Mouse (Mus musculus) urinary bladder, adult 2 months (tissue): ENCODE measurements around the gene Chchd4. TPM values are rescaled to one million over a fixed set of nuclear protein-coding genes. Genes with fewer than 3 reads are reported as not detected.
A peak's percentile ranks its signal among the peaks of the same experiment; 100 is the strongest.

ENCODE experiments used
- DNase-seq: peaks from one replicate; pipeline ENCODE4 v3.0.0; 2022; ENCODE audit warnings: low spot score
- polyA plus RNA-seq: library from polyadenylated mRNA; depleted of rRNA; stranded (reverse); fragments of >200 nt; gene quantifications from 2 replicates; pipeline ENCODE4 v1.2.3, GENCODE M21; 2012; rRNA removed

Gene Chchd4
- 6.7 and 7.6 TPM in 2 replicates for polyA plus RNA-seq

DNA sequence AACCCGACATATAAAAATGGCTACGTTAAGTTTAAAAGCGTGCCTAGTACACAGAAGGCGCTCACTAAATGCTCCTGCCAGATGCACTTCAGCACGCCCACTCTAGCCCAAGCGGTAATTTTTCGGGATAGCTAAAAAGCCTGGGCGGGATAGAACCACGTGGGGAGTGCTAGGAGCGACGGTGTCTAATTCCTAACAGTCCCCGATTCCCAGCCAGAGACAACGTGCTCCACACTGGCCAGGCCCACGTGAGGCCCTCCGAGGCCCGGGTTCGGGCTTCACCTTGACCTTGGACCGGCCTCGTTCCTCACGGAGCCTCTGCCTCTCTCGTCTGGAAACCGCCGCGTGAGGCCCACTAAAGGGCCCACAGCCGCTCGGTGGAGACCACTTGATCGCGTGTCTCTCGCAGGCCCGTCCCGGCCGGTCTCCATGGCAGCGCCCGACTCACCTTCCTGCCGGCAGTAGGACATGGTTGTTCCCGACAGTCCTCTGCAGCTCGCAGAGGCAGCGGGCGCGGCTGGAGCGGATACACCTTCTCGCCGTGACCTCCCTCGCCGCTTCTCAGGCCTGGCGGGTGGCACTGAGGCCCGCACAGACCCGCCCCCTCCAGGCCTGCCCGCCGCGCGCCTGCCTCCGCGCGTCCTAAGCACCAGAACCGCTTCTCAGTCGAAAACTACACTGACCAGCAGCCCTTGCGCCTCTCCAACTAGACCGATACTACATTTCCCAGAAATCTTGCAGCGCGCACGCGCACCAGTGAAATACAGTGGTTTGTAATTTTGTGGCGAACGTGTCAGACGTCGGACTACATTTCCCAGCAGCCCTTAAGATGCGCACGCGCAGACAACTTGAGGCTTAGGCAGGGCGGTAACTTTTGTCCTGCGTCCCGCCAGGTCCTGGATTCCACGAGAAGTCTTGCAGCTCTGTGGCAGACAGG lies at the start of gene Chchd4, which contains the start of gene Tmem43:
Gene Chchd4, minus strand, starts transcription at position 679 of the 937 bp plus-strand sequence.
Gene Tmem43, plus strand, starts transcription at position 836 of the 937 bp plus-strand sequence.
- peak; percentile 82 for DNase-seq

DNA sequence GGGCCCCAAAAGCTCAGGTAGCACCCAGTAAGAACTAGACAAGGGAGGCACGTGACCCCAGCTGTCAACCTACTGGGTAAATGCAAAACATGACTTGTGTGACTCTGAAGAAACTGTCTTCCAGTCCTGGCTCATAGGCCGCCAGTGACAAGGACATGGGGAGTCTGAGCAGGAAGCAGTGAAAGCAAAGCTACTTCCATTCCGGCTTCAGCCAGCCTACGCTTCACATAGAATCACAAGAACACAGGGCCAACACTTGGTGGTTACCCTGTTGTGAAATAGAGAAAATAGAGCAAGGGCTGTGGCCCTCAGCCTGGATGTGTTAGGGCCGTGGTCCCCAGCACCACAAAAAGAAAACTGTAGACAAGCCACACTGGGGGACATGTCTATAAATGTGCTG lies 49.5 kb upstream of the Chchd4 start:
- DNase-seq = no peak

DNA sequence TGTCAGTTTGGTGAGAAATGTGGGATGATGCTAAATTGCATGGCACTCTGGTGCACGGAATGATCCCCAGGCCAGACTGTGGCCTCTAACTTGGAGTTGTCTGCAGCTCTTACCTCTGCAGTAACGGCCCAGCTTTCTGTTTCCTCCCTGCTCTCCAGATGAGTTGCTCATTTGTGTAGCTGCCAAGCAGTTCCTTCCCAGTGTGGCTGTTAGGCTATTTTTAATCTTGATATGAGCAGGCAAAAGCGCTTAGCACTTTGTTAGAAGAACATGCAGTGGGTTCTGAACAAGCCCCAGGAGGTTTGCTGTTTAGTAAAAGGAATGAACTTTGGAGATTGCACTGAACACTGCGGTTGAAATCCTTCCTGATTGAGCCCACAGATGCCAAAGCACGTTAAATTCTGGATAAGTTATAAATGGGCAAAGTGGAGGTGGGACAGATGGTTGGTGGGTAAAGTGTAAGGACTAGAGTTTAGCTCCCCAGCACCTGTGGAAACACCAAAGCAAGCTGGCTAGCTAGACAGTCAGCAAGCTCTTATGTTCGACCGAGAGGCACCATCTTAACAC lies 45.2 kb upstream of the Chchd4 start:
- DNase-seq = no peak

DNA sequence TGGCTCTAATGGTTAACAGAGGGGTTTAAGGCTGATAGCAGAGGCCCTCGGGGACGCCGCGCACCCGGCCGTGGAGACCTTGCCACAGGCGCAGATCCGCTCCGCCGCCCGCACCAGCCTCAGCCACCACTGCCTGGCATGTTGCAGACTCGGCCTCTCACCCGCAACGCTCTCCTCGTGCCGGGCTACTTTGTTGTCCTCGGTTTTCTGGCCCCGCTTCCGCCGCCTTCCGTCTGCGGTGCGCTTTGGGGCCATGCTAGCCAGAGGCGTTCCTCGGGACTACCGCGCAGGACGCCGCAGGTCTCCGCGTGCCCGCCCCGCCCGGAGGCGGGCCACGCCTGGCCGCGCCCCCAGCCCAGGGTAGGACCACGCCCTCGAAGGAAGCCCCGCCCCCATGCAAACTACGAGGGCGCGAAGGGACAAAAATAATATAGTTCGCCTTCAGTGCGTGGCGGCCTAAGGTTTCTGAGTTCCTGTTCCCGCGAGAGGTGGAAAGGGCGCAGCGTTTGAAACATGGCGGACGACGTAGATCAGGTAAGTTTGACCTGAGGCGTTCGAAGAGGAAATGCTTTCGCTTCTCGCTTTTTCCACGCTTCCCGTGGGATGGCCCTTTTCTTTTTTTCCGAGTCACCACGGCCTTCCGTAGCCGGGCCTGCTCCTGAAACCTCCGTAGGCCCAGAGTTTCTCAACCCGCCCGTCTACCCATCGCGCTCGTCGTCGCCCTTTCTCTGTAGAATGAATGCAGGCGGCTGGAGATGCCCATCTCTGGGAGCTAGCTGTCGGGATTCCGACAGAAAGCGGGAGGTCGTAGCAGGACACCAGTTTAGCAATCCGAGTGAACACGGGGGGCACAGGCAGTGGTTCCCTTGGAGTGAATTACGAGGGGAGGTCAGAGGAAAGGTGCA lies 42.5 kb upstream of the Chchd4 start, which contains the start of the genes Xpc and Lsm3:
Gene Xpc, minus strand, starts transcription at position 344 of the 905 bp plus-strand sequence.
Gene Lsm3, plus strand, starts transcription at position 384 of the 905 bp plus-strand sequence.
- DNase-seq = peak; percentile 98

DNA sequence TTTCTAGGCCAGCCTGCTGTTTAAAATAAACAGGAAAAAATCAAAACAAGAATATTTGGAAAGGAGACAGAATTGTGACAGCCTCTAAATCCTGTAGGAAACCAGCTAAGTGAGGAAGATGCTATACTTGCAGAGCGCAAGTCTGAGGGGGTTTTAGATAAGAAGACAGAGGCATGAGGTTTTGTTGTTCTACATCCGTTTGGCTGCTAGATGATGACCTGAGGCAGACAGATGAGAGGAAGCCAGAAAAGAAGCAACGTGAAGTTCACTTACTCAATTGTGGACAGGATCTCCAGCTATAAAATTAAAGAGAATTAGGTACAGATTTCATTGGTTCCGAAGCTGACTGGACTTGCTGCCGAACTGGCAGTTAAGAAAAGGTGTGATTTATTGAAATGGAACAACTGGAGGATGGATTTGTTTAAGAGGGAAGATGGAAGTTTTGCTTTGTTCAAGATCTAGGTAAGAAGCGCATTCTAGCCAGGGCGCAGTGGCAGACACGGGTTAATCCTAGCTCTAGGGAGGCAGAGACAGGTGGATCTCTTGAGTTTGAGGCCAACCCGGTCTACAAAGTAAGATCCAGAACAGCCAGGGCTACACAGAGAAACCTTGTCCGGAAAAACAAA lies 41.5 kb upstream of the Chchd4 start:
- no peak for DNase-seq

DNA sequence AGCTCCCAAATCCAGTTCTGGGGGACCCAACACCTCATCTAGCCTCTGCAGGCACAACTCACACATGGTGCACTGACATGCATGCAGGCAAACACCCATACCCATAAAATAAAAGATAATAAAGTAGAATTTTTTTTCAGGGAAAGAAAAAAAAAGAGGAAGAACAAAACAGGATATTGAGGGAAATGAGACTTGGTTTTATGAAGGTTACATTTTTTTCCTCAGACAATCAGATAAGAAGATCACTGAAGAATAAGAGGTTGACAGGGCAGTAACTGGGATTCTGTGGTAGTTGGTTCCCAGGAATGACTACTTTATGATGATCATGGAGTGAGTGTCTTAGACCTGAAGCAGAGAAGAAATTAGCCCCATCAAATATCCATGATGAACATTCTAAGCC lies 40.8 kb upstream of the Chchd4 start:
- DNase-seq = no peak

DNA sequence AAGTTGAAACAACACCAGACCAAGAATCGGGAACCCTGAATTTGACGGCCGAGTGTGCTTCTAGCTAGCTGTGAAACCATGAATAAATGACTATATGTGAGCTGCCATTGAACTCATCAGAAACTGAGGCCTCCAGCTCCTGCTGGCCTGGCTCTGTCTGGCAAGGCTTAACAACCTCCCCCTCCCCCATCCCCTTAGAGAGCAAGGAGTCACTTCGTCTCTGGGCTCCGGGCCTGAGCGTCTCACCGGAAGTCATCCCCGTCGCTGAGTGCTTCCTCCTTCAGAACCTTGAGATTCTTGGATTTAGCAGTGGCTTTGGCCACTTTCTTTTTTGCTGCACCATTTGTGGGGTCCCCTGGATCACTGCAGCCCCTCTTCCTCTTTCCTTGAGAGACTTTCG lies 36.9 kb upstream of the Chchd4 start:
- DNase-seq = no peak

DNA sequence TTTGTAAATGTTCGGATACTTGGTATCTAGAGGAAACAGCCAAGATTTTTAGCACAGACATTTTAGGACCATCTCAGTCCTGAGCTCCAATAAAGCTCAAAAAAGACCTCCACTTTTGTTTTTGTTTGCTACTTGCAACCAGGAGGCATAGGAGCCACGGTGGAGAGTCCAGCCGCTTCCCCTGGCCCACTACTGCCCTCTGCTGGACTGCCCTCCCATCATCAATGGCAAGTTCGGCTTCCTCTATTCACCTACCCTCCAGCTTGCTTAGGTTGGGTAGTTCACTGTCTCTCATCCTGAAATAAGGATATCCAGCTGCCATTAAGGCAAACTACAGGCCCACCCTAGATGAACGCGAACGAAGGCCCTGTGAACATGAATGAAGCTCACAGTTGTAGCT lies 36.0 kb upstream of the Chchd4 start:
- peak; percentile 66 for DNase-seq

DNA sequence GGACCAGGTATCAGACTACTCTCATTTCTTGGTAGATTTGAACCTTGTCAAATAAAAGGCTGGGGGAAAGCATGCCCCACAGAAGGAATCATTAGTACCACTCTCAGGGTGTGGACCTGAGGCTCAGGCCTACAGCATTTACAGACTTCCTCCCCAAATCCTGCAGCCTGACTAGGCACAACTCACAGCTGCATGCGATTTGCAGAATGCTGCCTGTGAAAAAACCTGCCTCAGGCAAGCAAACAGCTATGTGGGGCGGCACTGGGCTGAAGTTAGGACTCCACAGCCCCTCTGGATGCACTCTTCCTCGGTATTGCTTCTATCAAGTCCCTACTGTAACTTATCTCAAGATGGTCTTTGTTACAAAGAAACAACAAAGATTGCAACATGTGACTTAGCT lies 34.7 kb upstream of the Chchd4 start:
- no peak for DNase-seq

DNA sequence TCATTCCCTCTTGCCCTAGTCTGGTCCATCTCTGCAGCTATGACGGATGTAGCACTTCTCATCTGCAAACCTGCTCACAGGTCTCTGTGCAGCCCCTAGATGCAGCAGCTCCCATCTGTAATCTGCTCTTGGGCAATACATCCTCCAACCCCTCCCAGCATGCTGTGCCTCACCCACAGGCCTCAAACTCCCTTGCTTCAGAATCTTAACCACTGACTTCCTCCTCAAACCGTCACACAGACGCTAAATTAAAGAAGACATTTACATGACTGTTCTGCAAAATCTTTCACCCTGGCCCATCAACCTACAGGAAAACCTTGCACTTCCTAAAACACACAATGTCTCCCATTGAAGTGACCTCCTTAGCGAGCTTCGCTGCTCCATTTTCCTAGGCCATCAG lies 32.7 kb upstream of the Chchd4 start:
- no peak for DNase-seq

DNA sequence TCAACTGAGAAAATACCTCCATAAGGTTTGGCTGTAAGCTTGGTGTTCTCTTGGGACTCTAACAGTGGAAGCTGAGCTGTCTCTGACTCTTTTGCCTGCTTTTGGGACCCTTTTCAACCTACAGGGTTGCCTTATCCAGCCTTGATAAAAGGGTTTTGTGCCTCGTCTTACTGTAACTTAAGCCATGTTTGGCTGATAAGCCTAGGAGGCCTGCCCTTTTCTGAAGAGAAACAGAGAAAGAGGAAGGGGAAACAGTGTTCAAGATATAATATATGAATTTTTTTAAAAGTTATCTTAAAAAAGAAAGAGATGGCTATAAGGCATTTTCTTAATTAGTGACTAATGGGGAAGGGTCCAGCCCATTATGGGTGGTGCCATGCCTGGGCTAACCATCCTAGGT lies 30.0 kb upstream of the Chchd4 start:
- no peak for DNase-seq

DNA sequence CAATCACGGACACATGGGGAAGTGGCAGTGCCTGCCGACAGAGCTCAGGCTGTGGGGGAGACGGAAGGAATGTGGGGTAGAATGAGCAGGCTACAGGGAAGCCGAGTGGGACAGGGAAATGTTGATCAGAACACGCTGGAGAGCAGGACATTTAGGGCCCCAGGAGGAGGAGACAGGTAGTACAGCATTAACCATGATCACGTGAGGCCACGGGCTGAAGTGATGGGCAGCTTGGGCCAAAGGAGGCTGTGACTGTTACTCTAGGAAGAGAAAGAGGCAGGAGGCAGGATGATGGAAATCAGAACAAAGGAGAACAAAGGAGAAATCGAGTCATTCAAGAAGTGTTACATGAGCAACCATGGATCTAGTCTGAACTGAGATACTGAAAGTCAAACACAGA lies 21.2 kb upstream of the Chchd4 start:
- no peak for DNase-seq

DNA sequence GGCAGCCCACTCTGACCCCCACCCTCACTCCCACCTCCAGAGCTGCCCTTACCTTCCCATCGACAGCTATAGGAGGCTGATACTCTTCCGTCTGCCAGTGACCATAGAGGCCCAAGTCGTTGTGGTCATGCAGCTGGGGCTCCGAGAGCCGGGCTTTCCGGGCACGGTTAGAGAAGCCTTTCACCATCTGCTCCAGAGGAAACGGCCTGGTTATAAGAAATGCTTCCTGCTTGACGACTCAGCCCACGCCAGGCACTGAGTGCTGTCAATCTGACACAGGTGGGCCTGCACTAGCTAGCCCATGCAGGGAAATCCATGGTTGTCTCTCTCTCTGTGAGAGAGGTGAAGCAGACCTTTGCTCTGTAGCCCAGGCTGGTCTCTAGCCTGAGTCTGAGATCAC lies 19.7 kb upstream of the Chchd4 start:
- no peak for DNase-seq

DNA sequence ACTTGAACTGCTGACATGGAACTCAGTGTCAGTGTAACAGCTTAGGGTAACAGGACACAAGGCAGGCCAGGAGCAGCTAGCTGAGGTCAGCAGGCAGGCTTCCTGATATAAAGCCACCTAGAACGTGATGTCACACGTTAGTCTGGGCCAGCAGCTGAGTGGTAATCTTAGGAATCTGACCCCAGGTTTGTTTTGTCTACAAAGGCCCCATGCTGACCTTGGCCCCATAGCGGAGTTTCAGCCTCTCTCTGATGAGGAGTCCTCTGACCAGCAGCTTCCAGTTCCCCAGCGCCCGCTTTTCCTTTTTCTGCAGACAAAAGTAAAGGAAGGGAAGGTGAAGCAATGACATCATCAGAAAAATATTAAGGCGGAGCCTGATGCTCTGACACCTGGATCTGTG lies 17.7 kb upstream of the Chchd4 start:
- DNase-seq = no peak

DNA sequence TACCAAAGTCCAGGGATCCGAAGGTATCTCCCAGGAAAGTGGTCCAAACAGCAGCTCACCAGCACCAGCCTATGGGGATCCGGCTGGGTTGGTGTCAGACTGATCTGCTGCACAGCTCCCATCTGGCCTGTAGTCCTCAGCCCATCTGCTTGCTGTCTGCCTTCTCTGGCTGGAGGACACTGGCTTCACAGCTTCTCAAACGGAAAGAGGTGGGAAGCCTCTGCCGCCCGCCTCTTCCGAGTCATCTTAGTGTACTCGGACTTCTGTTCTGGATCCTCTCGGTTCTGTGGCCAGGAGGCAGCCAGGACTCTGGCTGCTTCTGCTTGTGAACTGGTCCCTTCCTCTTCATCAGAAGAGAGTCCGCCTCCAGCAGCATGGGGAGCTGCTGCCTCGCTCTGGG lies 16.5 kb upstream of the Chchd4 start:
- DNase-seq = no peak

DNA sequence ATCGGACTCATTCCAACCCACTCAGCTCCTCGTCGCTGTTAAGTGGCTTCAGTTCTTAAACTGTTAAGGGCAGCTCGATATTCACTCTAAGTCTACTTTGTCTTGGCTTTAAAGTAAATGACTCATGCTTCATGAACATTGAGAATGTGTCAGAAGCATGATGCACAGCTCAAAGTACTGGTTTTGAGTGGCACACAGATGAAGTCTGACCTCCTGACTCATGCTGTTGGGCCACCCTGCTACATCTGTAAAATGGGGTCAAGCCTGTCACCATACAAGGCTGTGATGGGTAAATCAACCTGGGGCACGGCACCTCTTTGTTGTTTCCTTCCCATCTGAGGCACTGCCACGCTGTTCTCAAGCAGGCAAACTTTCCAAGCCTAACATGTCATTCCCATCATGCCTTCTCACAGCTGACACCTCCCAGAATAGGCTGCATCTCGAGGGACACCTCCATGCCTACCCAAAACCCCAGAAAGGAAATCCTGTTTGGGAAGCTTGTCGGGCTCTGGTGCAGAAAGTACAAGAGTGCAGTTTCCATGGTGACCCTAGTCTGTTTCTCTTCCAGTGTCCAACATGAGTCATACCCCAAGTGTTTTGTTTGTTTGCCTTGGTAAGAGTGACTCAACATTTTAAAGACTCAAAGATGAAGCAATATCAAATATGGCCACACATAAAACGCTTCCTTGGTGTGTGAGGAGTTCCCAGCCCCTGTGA lies 15.3 kb upstream of the Chchd4 start:
- no peak for DNase-seq

DNA sequence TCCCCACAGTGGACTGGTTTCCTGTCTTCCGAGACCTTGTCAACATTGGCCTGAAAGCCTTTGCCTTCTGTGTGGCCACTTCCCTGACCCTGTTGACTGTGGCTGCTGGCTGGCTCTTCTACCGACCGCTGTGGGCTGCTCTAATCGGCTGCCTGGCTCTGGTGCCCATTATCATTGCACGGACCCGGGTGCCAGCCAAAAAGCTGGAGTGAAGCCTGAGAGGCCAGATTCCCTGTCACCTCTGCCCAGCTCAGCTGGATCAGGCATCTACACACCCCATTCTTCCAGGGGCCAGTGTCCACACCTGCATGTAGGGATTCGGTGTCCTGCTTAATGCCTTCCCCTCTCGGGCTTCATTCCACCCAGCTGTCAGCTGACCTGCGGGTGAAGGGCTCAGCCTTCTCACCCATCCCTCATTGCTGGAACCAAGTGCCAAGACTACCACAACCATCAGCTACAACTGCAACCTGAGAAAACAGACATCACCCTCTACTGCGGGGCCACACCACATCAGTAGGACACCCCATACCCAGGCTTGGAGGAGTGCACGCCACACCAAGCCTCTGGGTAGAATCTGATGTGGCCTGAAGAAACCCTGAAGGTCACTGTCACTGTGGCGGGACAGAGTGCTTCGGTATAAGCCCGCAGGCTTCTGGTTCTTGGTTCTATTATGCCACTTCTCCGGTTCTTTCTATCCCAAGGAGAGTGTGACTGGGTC lies 13.5 kb upstream of the Chchd4 start:
- no peak for DNase-seq

DNA sequence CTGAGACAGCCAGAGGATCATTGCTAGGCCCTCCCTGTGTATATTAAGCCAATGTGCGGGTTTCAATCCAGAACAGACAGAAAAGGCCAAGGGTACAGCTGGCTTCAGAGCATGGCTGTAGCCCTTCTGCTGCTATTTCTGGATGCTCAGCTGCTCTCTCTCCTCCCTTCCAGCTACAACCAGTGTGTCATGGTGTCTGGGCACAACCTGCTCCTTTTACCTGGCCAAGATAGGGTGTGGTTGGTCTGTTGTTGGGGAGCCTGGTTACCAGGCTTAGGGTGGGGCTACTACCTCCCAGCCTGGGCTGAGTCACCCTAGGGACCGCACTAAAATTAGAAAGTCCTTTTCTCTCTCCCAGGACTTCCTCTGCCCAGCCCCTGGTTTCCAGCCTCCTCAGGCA lies 10.0 kb upstream of the Chchd4 start:
- no peak for DNase-seq

DNA sequence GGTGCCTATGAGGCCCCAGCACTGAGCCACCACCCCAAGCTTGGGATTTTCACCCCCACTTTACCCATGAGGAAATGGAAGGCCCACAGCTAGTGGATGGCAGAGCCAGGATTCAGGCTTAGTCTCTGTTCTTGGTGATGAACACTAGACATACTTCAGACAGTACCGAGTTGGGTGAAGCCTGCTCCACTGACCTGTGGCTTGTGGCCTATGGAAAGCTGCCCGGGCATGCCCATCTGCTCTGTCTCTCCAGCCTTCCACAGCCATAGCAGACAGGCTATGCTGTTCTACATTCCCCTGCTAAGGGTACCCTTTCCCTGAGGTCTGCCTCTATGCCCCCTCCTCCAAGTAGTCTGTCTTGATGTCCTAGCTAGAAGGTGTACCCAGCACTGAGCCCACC lies 3.2 kb upstream of the Chchd4 start:
- DNase-seq = no peak
